Mouse (Mus musculus) stomach, postnatal 0 days (tissue): ENCODE results near the gene Gata5. TPM values are rescaled to one million over a fixed set of nuclear protein-coding genes. Genes with fewer than 3 reads are reported as not detected.

Experiments used
- ATAC-seq: fragments of 200-750 bp; cut with Nextera tagmentation; 2 replicates; pipeline ENCODE4 v1.8.0; 2017; ENCODE audit not compliant: low FRiP score, low TSS enrichment
- DNase-seq: peaks from one replicate; pipeline ENCODE4 v3.0.0-alpha.2; 2016; ENCODE audit warnings: low spot score
- H3K27ac ChIP-seq: fragments of 300-500 bp; sonication (generic); replicated peaks from 2 replicates; pipeline ENCODE4 v1.5.1; 2014; ENCODE audit warnings: mild to moderate bottlenecking, control low read depth
- H3K27me3 ChIP-seq: fragments of 300-500 bp; sonication (generic); 2 replicates; pipeline ENCODE4 v1.6.1; 2014; ENCODE audit warnings: low read length; ENCODE audit not compliant: control insufficient read depth, insufficient read depth
- H3K36me3 ChIP-seq: fragments of 300-500 bp; sonication (generic); 2 replicates; pipeline ENCODE4 v1.6.1; 2014; ENCODE audit warnings: low read length, mixed read lengths; ENCODE audit not compliant: control insufficient read depth, insufficient read depth
- H3K4me1 ChIP-seq: fragments of 300-500 bp; sonication (generic); replicated peaks from 2 replicates; pipeline ENCODE4 v1.6.1; 2014; ENCODE audit warnings: antibody characterized with exemption; ENCODE audit not compliant: control insufficient read depth, insufficient read depth
- H3K4me2 ChIP-seq: fragments of 300-500 bp; sonication (generic); replicated peaks from 2 replicates; pipeline ENCODE4 v1.6.1; 2014; ENCODE audit warnings: low read depth, mild to moderate bottlenecking, control low read depth, moderate library complexity
- H3K4me3 ChIP-seq: fragments of 300-500 bp; sonication (generic); 2 replicates; pipeline ENCODE4 v1.5.1; 2014; ENCODE audit warnings: low read depth, low read length, control low read depth
- H3K9ac ChIP-seq: fragments of 300-500 bp; sonication (generic); 2 replicates; pipeline ENCODE4 v1.6.1; 2014; ENCODE audit warnings: mild to moderate bottlenecking, low read length, control low read depth, mixed read lengths
- H3K9me3 ChIP-seq: fragments of 300-500 bp; sonication (generic); 2 replicates; pipeline ENCODE4 v1.6.1; 2016; ENCODE audit warnings: low read length; ENCODE audit not compliant: control insufficient read depth
- CTCF ChIP-seq: IDR thresholded peaks from 2 replicates; pipeline ENCODE4 v1.5.1; 2016; ENCODE audit warnings: antibody characterized with exemption, low read depth, mild to moderate bottlenecking, moderate library complexity
- EP300 ChIP-seq: optimal IDR thresholded peaks from 2 replicates; pipeline ENCODE3; 2016; ENCODE audit warnings: antibody characterized with exemption
- WGBS: fragments of 180-500 bp; shearing (Covaris S2); extraction: QIAGEN DNeasy Blood & Tissue Kit; methylation state at CpG from one replicate; pipeline ENCODE4 v1.1.7; 2014; 5-methylcytosine and 5-hydroxymethylcytosine counted together
- polyA plus RNA-seq: library from polyadenylated mRNA; unstranded; fragments of >200 nt; fragmentation: Nextera tagmentation; extraction: Ambion mirVana; gene quantifications from 2 replicates; pipeline ENCODE4 v1.2.1, GENCODE M21; 2015

Gene Gata5
- polyA plus RNA-seq, 1 experiment from 2014 or later = 5.9 TPM

DNA sequence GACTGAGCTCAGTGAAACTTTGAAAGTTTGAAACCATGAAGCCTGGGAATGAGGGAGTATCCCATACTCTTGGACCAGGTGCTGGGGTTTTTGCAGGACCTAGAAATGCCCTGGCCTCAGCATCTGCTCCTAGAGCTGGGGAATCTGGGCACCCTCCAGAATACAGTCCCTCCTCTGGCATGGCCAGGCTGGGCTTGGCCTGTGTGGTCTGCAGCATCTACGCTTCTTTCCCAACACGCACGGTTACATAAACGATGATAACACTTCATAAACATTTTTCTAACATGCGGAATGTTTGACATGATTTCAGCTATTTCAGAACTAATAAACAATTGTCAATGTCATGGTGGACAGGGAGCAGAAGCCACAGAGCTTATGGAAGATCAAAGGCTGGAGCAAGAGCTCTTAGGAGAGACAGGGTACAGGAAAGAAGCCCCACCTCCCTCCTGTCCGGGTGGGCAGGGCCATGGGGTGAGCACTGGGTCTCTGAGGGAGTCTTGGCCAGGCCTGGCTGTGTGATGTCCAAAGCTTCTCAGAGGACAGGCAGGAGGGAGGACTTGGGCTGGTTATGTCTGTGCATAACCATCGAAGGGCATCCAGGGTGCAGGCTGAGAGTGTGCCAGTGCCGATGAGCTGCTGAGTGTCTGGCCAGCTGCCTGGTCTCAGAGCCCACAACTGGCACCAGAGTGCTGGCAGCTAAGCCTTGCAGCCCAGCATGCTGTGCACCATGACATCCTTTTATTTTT is 27.9 kb downstream of the Gata5 start:
- H3K27me3 ChIP-seq = no peaks in the 10 kb centered on the region
- no peaks in the 10 kb centered on the region for H3K36me3 ChIP-seq
- DNase-seq (no peak), ATAC-seq (peak; percentile 67; the same call in 1 of the 2 replicates)
- H3K27ac ChIP-seq = peak overlapping the region; percentile 30; the same call in 1 of the 2 replicates
- H3K4me3 ChIP-seq = no peak overlapping the region
- no peak overlapping the region for H3K9ac ChIP-seq
- no peak overlapping the region for H3K4me2 ChIP-seq
- WGBS = 39% methylated on average over 8 of the region's 8 CpGs
- H3K4me1 ChIP-seq = no peaks in the 10 kb centered on the region
- no peaks in the 10 kb centered on the region for H3K9me3 ChIP-seq
- TF ChIP-seq CTCF = no peak
- peak; percentile 22 for TF ChIP-seq EP300

DNA sequence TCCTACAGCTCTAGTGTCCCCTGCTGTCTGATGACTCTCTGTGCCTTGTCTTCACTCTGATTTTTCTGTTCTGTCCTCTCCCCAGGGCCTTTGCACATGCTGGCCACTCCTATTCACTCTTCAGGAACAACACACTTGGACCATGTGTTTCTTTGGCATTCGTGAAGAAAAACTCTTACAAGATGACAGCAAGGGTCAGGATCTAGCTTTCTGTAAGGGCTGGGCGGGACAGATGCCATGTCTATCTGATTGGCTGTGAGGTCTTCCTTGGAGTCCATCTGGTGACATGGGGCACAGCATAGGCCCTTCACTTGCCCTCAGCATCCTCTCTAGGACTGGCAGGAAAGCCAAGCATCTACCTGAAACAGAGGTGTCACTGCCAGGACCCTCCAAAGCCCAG is 28.5 kb downstream of the Gata5 start:
- no peak for DNase-seq
- H3K4me2 ChIP-seq = no peak overlapping the region
- no peaks in the 10 kb centered on the region for H3K36me3 ChIP-seq
- H3K27me3 ChIP-seq = no peaks in the 10 kb centered on the region
- whole genome bisulfite sequencing = 68% methylated on average over 2 of the region's 2 CpGs
- no peak overlapping the region for H3K27ac ChIP-seq
- H3K9ac ChIP-seq = no peak overlapping the region
- no peak for ATAC-seq
- TF ChIP-seq CTCF = no peak
- TF ChIP-seq EP300 = no peak
- no peaks in the 10 kb centered on the region for H3K4me1 ChIP-seq
- H3K4me3 ChIP-seq = no peak overlapping the region
- H3K9me3 ChIP-seq = no peaks in the 10 kb centered on the region

DNA sequence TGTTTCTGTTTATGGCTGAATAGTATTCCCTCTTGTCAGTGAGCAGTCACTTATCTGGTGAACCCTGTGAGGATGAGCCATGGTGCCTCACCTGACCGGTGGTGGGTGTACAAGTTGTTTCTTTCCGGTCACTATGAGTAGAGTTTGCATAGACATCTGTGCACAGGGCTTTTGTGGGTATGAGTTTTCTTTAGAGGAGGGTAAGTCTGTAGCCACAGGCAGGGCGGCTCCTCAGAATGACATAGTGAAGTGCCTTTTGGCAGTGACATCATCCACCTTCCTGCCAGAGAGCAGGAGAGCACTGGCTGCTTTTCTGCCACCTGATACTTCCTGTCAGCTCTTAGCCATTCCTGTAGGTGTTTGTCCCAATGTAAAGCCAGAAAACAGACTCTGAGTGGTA is 29.0 kb downstream of the Gata5 start:
- Histone ChIP-seq H3K27ac (no peak overlapping the region), H3K4me2 (no peak overlapping the region), H3K27me3 (no peaks in the 10 kb centered on the region), H3K4me1 (no peaks in the 10 kb centered on the region), H3K9me3 (no peaks in the 10 kb centered on the region), H3K4me3 (no peak overlapping the region), H3K36me3 (no peaks in the 10 kb centered on the region), H3K9ac (no peak overlapping the region)
- ATAC-seq (0 out of 2 replicates have a peak, but pooled peaks have one; percentile 39), DNase-seq (no peak)
- TF ChIP-seq EP300 = no peak
- no peak for TF ChIP-seq CTCF
- 71% methylated on average over 3 of the region's 3 CpGs for WGBS

DNA sequence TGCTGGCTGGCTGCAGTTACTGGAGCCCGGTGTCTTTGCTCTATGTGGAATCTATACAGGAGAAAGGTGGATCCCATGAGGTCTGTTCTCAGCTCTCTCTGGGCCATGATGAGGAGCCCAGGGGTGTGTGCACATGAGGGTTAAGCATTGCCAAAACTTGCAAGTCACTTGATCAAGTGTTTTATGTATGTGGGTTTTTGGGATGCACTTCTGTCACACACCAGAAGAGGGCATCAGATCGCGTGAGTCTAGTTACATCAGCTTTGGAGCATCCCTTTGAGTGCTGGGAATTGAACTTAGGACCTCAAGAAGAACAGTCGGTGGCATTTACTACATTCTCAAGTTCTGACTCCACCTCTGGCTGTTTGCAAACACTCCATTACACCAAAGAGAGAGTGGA is 29.9 kb downstream of the Gata5 start:
- H3K4me2 ChIP-seq = no peak overlapping the region
- H3K9ac ChIP-seq = no peak overlapping the region
- no peak for DNase-seq
- 45% methylated on average over 4 of the region's 4 CpGs for WGBS
- TF ChIP-seq CTCF = peak; percentile 34
- TF ChIP-seq EP300 = no peak
- no peak overlapping the region for H3K4me3 ChIP-seq
- ATAC-seq = no peak
- H3K4me1 ChIP-seq = no peaks in the 10 kb centered on the region
- no peaks in the 10 kb centered on the region for H3K36me3 ChIP-seq
- no peaks in the 10 kb centered on the region for H3K9me3 ChIP-seq
- no peak overlapping the region for H3K27ac ChIP-seq
- no peaks in the 10 kb centered on the region for H3K27me3 ChIP-seq

DNA sequence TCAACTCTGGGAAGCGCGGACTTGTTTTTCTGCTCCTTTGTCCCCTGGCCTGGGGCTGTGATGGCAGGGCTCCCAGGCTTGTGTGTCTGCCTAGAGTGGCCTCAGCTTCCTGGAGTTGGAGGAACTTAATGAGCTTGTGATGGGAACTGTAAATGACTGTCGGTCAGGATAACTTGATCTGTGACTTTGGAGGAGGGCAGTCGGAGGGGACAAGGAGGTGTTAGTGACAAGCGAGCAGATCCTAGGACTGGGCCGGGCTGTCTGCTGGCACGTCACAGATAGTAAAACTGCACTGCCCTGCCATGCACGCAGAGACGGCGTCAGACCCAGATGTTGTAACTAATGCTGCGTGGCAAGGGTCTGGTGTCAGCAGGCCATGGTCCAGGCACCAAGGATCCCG is 31.0 kb downstream of the Gata5 start:
- Histone ChIP-seq H3K9ac (no peak overlapping the region), H3K27ac (no peak overlapping the region), H3K4me3 (no peak overlapping the region), H3K4me1 (no peaks in the 10 kb centered on the region), H3K36me3 (no peaks in the 10 kb centered on the region), H3K4me2 (no peak overlapping the region), H3K9me3 (no peaks in the 10 kb centered on the region), H3K27me3 (no peaks in the 10 kb centered on the region)
- ATAC-seq (no peak), DNase-seq (no peak)
- WGBS = 81% methylated on average over 12 of the region's 12 CpGs
- TF ChIP-seq EP300 = no peak

DNA sequence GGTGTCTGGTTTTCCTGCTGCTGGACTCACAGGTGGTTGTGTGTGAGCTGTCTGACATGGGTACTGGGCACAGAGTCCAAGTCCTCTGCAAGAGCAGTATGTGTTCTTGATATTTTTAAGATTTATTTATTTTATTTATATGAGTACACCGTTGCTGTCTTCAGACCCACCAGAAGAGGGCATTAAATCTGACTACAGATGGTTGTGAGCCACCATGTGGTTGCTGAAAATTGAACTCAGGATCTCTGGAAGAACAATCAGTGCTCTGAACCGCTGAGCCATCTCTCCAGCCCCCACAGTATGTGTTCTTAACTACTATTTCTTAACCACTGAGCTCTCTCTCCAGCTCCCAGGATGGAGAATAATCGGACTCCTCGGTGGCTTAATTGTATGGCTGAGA is 32.3 kb downstream of the Gata5 start:
- TF ChIP-seq EP300 = no peak
- peak; percentile 18; the same call in 1 of the 2 replicates for TF ChIP-seq CTCF
- no peak for DNase-seq
- H3K4me1 ChIP-seq = no peaks in the 10 kb centered on the region

More for the DNA sequence above, 32.3 kb downstream of the Gata5 start:
- Histone ChIP-seq H3K9ac (no peak overlapping the region), H3K27me3 (no peaks in the 10 kb centered on the region), H3K27ac (no peak overlapping the region), H3K36me3 (no peaks in the 10 kb centered on the region), H3K9me3 (no peaks in the 10 kb centered on the region), H3K4me2 (no peak overlapping the region), H3K4me3 (no peak overlapping the region)
- ATAC-seq = no peak
- WGBS = 87% methylated on average over 4 of the region's 4 CpGs
